Mouse (Mus musculus): ENCODE measurements at regions not wholly inside any gene's neighbourhood (a gene's known extent, or its start where the extent isn't known, plus 50 kb on each side); places are given as distances from the start of the nearest gene placed in this dataset.

DNA sequence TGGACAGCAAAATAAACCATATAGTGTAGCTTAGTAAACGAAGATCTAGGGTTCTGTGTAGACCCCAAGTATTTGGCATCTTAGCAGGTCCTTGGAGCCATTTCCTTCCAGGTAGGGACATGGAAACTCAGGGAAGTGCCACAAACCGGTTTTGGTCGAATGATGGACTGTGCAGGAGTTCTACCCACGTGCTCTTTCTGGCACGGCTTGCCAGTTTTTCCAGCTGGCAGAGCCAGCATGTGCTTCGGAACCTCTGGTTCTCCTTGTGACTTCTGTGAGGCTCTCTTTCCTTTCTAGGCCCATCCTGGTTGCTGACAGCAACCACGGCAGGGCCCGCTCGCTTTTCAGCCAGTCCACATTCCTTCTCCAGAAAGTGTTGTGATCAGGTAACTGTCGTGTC, 291.4 kb downstream of the Kcnrg start:
- no peak for DNase-seq (ENCODE audit: low spot score)

GRCm38 (mm10) chr14:61904426-61905124, 297.3 kb downstream of the Kcnrg start:
- DNase-seq (ENCODE audit: low spot score): no peak

DNA sequence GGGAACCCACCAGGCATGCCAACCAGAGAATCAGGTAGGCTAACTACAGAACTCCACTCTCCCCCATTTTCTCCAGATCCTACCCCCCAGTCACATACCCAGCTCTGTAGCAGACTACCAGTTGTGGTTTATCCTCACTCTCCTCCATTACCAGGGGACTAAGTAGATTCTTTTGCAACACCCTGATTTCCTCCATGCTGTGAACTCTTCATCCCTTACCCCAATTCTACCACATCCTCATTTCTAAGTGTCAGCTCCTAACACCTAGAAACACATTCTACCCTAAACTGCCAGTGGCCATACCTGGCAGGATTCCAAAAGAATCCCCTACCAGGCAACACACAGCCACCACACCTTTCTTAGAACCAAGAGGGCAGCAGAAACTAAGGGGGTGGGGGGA, 310.9 kb downstream of the Kcnrg start:
- no peak for DNase-seq (ENCODE audit: low spot score)

DNA sequence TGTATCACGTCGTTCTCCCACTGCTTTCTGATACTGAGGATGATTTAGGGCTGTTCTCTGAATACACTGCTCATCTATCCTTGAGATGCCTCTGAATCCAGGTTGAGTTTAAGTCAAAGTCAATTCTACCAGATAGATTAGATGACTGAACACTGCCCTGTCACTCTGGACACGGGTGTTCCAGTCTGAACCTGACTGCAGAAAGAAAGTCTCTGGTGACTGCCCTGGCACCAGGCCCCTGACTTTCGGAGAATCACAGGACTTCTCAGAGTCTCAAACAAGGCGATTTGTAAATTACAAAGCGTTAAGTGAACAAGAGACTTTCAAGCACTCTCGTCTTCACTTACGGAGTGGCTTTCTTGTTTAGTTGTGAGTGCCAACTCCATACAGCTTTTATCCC, 324.6 kb downstream of the Kcnrg start:
- no peak for DNase-seq (ENCODE audit: low spot score)

GRCm38 (mm10) chr14:61941682-61942081, 334.4 kb downstream of the Kcnrg start:
- no peak for DNase-seq (ENCODE audit: low spot score)

DNA sequence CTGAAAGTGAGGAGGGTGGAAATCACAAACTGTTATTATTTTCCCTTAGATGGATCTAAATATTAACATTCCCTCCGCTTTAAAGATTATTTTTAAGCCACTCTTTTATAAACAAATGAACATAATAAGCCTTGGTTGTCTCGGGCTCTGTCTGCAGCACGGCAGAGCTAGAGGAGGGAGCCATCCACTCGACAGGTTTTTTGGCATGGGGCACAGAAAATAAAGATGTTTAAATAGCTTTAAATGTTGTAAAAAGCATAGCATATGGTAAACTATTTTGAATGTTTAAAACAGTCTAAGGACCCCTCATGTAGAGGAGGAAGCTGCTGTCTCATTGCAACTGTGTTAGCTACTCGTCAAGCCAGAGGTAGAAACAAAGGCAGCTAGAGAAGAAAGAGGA, 338.4 kb downstream of the Kcnrg start:
- DNase-seq (ENCODE audit: low spot score): no peak

DNA sequence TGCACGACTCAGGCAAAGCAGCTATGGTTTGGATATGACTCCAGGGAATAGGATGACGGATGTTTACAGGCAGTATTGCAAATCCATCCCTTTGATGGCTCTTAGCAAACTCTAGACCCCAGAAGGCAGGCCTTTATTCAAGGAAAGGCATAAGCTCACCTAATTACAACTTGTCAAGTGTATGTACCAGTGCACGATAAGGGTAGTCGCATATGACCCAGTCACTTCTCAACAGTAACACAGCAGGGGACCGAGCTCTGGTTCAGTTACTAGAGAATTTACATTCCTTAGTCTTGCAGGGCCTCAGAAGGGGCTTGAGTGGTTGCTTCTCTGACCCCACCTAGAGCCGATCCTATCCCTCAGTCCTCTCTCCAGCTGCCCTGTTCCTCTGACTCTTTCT, 342.2 kb downstream of the Kcnrg start:
- no peak for DNase-seq (ENCODE audit: low spot score)

DNA sequence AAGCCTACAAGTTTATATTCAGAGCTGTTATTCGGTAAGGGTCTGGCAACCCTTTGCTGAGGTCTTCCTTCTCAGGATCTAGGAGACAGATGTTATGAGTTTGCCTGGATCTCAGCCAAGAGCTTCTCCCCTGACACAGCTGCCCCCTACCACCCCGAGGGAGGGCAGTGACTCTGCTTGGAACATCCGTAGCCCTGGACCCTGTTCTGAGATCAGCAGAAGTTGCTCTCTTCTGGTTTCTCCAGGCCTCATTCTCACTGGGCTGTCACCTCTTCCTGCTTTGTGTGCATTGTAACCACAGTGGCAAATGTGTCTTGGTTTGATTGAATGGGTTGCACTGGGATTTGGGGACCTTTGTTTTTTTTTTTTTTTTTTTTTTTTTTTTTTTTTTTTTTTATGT, 342.4 kb upstream of the Rnaseh2b start:
- no peak for DNase-seq (ENCODE audit: low spot score)

DNA sequence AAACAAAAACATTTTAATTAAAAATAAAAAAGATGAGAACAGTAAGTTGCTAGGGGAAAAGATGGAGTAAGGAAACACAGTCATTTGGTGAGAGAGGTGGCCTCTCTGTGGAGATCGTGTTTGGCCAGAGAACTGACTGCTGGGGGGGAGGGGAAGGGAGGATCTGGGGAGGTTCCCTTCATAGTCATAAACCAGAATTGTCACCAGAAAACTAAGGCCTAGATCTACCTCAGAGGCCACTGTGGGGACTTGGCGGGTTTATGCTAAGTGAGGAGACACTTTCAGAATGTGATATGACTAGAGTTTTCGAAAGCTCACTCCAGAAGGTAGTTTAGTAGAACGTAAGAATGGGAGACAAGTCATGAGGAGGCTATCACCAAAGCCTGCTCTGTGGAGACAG, 339.4 kb upstream of the Rnaseh2b start:
- DNase-seq (ENCODE audit: low spot score): no peak

- no peak for DNase-seq (ENCODE audit: low spot score)
These were observed 337.0 kb upstream of the Rnaseh2b start for GRCm38 (mm10) chr14:61955416-61955815.

- no peak for DNase-seq (ENCODE audit: low spot score)
These were observed 332.0 kb upstream of the Rnaseh2b start for GRCm38 (mm10) chr14:61960243-61960957.

DNA sequence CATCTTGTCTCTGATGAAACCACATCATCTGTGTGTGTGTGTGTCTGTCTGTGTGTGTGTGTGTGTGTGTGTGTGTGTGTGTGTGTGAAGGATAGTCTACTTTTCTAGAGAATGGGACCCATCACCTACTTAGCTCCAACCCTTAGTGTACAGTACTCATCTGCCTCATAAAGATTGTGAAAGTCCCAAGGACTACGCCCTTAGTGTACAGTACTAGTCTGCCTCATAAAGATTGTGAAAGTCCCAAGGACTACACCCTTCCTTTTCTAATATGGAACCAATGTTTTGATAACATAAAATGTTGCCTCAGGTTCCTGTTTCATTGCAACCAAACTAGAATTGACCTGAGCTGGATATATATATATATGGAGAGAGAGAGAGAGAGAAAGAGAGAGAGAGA, 323.9 kb upstream of the Rnaseh2b start:
- DNase-seq (ENCODE audit: low spot score): no peak

DNA sequence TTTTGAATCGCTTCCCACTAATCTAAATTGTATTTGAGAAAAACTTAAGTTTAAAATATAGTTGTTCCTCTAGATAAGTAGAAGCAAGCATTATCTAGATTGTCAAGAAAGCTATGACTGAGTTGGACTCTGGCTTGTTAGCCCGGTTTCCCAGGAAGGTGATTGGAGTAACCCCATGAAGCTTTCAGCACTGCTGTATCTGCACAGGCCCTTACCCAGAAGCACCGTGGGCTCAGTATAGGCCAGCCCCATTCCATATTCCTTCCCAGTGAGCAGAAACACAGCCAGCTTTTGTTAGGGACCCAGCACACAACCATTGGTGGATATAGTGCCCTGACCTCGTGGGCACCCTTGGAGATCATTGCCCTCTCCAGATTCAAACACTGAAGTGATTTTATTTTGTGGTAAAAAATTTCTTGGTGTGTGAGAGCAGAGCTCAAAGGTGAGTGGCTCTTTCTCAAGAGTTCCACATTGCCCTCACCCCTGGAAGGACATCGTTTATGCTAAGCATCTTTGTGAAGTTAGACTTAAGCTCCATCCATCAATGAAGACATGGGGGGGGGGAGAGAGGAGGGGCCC, 323.3 kb upstream of the Rnaseh2b start:
- no peak for DNase-seq (ENCODE audit: low spot score)

DNA sequence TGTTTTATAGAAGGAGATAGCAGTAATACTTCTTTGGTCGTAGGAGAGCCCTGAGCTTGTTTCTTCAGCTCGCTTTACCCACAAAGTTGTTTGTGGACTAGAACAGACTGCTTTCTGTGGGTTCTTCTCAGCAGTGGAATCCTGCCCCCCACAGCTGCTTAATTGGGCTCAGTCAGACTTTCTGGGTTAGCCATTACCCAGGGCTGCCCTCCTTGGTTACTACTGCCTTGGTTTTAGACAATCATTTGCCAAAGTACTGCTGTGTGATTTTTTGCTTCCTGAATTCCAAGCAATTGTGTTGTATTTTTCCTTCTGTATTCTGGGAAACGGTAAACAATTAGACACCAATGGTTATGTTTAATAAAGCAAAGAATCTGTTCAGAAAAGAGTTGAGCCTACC, 321.8 kb upstream of the Rnaseh2b start:
- no peak for DNase-seq (ENCODE audit: low spot score)

DNA sequence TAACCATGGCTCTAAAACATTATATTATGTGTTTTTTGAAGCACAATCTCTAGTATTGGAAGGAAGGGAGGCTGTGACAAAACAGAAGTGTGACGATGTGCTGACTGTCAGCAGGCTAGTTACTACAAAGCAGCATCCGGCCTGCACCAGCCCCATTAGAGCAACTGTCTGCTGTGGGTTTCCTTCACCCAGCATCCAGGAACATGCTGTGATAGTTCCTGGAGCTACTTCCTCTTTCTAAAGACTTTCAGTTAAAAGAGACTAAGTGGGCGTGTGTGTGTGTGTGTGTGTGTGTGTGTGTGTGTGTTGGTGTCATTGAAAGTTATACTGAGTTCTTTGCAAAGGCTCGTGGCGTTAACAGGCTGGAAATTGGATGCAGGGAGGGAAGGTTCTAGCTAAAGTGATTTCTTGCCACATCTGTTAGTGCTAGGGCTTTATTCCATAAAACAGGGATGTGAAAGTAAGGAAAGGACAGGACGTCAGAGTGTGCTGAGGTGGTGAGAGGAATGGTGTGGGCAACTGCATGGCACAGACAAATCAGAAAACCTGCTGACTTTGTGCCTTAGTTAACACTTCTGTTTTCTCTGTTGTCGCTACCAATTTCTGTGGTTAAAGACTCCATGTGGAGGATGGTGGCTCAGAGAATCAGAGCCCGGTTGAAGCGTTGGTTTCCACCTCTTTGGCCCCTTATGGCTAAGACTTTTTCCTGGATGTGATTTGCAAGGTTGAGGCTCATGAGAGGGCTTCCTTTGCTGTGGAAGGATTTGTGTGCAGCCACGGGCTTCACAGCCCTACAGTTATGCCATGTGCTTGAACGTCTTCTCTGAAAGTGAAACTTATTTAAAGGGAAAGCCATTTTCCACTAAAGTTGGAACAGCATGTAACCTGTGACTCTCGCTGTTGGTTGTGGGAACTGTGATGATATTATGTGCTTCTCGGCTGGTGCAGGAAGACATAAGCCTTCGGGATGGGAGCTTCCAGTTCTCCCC, 321.0 kb upstream of the Rnaseh2b start:
- DNase-seq (ENCODE audit: low spot score): no peak

DNA sequence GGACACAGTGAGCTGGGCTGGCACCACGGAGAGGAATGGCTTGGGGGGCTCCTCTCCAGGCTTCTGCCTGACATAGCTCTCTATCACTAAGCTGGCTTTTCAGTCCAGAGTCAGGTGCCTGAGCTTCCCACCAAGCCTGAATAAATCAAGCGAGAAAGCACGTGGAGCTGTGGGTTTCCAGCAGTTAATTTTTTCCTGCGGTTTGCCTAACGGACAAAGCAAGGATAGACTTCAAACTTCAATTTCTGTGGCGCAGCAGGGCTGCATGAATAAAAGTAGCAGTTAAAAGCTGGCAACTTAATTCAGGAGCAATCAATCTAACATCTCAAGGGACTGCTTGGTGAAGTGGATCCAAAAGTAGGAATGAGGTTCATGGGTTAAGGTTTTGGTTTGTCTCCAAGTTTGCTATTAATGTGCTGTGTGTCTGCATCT, 317.1 kb upstream of the Rnaseh2b start:
- DNase-seq (ENCODE audit: low spot score): no peak

DNA sequence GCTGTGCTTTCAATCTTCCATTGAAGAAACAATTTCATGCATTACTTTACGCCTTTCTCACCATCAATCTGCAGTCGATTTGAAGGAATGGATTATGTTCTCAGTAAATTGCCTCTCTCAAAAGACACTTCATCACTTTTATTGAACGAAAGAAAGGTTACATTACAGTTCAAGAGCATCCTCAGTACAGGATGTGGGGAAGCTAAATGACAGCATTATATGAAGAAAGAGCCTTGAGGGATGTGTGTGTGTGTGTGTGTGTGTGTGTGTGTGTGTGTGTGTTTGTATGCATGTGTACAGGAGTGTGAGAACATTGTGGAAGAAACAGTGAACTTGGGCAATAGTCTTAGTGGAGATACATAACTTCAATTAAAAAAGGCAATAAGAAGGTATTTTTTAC, 311.8 kb upstream of the Rnaseh2b start:
- no peak for DNase-seq (ENCODE audit: low spot score)

GRCm38 (mm10) chr14:61985575-61985974, 306.8 kb upstream of the Rnaseh2b start:
- DNase-seq (ENCODE audit: low spot score): no peak

- DNase-seq (ENCODE audit: low spot score): no peak
These were observed 306.2 kb upstream of the Rnaseh2b start for GRCm38 (mm10) chr14:61986203-61986602.

DNA sequence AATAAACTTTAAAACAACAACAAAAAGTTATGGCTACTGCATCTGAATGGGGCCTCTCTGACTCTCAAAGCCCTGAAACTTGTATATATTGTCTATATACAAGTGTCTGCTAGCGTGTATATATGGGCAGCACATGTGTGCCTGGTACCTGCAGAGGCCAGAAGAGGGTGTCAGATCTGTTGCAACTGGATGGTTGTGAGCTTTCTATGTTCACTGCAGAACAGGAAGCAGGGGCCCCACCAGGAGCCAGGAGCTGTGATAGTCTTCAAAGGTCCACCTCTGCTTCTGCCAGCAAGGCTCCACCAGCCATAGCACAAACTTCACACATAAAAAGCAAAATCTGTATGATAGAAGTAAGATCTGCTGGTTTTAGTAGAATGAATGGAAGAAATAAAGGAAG, 297.1 kb upstream of the Rnaseh2b start:
- no peak for DNase-seq (ENCODE audit: low spot score)

DNA sequence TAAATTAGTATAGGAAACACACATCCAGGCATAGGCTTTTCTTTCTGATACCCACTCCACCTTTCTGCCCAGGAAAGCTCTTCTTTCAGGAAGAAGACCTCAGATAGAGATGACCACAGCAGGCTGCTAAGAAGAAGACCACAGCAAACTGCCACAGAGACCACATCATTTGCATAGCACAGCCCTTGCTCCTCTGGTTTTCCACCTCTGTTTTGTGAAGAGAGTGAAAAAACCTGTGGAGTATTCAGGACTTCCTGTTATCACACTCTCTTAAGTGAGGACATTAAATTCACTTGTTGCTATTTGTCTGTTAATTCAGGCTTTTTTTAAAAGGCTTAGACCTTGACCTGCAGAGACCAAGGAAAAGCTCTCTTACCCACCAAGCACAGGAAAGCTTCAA, 294.7 kb upstream of the Rnaseh2b start:
- DNase-seq (ENCODE audit: low spot score): no peak

DNA sequence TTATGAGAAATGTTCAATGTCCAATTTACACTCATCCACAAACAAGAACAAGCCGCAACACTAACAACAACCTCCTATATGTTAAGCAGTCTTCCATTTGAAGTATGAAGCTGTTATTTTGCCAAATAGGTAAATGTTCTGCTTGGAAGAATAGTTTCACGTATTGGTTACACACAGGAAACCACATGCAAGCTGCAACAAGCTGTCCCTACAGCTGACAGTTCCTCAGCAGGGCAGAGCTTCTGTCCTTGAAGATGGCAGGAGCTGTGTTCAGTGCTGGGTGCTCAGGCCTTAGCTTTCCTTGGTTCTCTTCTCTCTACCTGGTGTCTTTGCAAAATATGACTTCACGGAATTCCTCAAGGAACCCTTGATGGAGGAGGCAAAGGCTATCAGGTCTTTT, 294.1 kb upstream of the Rnaseh2b start:
- no peak for DNase-seq (ENCODE audit: low spot score)
